Mouse (Mus musculus): Measurements from ENCODE around the gene Dsel. TPM values are rescaled to one million over a fixed set of nuclear protein-coding genes. Genes with fewer than 3 reads are reported as not detected.
A peak's percentile ranks its signal among the peaks of the same experiment; 100 is the strongest.

Gene Dsel
- 1 to 10 TPM; 2.1 to 2.4 TPM for total RNA-seq (2021)
- long read RNA-seq, experiment 1, result 0 reads
- long read RNA-seq, experiment 2, partial matches to known transcripts, result 0 of 1 reads
- long read RNA-seq, experiment 2, other reads (novel, unspliced or antisense), result 1 of 1 reads

DNA sequence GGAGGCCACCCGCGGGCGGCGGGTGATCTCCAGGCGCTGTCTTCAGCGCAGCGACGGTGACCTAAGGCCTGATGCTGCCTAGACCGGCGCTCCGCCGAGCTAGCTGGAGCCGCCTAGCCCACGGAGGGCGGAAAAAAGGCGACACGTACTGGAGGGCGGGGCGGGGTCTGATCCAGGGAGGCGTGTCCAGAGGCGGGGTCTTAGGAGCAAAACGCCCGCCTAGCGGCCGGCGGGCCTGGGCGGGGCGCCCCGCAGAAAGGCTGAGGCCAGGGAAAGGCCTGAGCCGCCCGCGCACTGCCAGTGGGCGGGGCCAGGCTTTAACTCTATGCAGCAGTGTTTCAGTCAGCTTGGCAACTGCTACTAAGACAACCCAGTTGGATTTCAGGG is at the start of gene Dsel:
Dsel (minus strand) TSS at position 140 of the 387 bp plus-strand sequence.
- peak; percentile 91 for DNase-seq (ENCODE audit: low spot score)

DNA sequence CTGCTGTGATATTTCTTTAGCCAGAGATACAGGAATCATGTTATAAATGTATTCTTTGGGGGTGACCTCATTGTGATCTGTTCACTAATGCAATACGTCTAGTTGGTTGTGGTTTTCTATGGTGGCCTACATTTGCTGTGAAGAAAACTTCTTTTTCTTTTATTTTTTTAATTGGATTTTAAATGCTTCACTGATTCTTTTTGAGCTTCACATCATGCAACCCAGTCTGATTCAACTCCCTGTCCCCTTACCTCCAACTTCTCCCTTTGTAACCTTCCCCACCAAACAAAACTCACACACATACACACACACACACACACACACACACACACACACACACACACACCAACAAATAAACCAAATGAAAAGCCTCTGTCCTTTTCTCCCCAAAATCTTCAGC is 46.7 kb upstream of the Dsel start:
- DNase-seq (ENCODE audit: low spot score), result no peak

DNA sequence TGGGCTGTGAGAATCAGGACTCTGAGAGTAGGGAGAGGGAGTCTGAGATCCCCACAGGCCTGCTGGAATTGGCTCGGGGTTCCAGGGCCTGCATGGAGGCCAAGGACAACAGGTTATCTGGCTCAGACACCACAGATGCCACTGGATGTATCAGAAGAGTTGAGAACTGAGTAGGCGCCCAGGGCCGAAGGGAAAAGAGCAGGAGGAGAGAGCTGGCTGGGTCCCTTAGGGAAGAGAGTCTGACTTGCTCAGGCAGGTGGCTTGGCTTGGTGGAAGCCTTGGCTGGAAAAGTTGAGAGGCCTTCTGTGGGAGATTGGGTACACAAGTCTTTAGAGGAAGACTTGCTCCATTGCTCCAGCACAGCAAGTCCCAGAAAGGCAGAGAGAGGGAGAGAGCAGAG is 18.6 kb upstream of the Dsel start:
- DNase-seq (ENCODE audit: low spot score), result no peak

GRCm38 (mm10) chr1:111875784-111876183 is 11.1 kb upstream of the Dsel start:
- no peak for DNase-seq (ENCODE audit: low spot score)

DNA sequence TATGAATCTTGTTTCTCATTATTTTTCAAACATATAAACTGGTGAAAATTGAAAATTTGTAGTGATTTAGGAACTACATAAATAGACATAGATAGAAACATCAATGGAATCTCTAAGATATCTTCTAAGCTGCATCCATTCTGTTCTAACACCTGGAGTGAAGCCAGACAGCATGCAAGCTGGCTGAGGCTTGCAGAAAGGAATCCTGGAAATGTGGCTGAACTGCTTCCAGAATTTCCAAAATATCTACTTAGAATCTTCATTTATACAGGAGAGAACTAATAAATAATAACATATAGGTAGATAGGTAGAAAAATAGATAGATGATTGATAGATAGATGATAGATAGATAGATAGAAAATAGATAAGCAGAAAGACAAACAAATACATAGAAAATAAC is 8.5 kb upstream of the Dsel start:
- no peak for DNase-seq (ENCODE audit: low spot score)

DNA sequence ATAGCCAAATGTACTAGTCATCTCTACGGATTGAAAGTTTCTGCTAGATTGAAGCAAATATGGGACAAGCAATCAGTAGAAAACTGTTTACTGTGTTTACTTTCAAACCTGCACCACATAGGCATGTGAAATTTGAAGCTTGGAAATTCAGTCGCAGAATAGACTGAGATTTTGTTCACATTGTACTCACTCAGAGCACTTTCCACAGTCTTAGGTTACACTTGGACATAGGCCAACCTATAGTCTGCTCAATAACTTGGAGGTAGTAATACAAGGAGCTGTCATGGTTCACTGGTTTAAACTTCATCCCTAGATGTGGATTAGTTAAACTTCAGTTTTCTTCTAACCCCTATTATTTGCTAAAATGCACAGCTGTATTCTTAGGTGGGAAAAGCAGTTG is 749 bp upstream of the Dsel start:
- no peak for DNase-seq (ENCODE audit: low spot score)

GRCm38 (mm10) chr1:111864063-111864778 is 497 bp downstream of the Dsel start:
- DNase-seq (ENCODE audit: low spot score), result peak; percentile 51

DNA sequence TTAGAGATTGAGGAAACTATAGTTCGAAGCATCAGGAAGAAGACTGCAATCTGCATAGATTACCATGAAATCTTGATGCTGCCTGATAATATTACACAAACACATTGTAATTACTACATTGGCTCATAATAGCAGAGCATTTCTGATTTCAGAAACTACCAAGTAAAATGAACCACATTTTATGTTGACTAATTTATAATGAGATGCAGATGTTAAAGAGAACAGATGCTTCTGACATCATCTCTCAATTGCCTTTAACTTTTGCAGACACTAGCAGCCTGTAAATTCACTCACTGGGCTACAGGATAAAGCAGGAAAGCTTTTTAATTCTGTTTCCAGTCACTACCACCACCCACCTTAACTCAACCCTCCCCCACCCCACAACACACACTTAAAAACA is 6.9 kb downstream of the Dsel start:
- no peak for DNase-seq (ENCODE audit: low spot score)

GRCm38 (mm10) chr1:111852439-111852838 is 12.3 kb downstream of the Dsel start:
- no peak for DNase-seq (ENCODE audit: low spot score)

- DNase-seq (ENCODE audit: low spot score), result no peak
These were observed 31.0 kb downstream of the Dsel start for GRCm38 (mm10) chr1:111833583-111834225.
